Mouse (Mus musculus): ENCODE measurements around the gene Klrb1b. TPM values are rescaled to one million over a fixed set of nuclear protein-coding genes. Genes with fewer than 3 reads are reported as not detected.

The Klrb1b gene
- not detected for total RNA-seq (2023)

DNA sequence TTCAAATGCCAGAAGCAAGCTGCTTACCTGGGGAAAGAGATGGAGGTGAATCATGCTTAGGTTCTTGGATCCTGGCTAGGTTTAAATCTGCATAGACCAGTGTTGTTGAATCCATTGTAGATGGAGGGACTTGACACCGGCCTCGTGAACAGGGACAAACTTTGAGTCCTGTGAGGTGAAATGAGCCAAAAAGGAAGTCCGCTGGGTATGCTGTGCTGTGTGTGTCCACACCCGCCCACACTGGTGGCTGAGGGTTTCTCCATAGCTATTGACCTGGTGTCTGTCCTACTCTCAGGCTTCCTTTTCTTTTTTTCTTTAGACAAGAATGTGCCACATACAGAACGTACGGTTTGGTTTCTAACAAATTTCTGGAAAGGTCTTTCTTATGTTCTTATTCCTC lies at the start of gene Klrb1b, which contains the start of gene Gm44511:
Gene Klrb1b (minus strand): TSS at position 200 of the 400 bp plus-strand sequence.
Gene Gm44511 (minus strand): TSS at position 184 of the 400 bp plus-strand sequence.

DNA sequence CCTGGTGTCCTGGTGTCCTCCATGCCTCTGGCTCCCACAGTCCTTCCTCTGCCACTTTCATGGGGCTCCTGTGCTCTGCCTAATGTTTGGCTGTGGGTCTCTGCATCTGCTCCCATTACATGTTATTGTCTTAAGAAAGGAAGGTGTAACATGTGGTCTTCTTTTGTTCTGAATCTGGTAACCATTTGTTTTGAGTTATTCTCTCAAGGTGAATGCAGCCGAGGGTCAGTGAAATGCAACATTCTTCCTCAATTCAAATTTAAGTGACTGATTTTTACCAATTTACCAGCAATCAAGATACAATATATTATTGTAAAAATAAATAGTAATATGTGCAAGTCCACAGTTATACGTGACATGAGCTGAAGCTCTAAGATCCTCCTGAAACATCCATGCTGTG lies 37.0 kb downstream of the Klrb1b start, which contains the start of gene Klrb1c:
Gene Klrb1c (minus strand): TSS at position 101 of the 400 bp plus-strand sequence.

Other genes starting within 250 kb of the Klrb1b start
- not detected for gene A2ml1, start 244.7 kb downstream of the Klrb1b start, total RNA-seq (2023)
- gene Klrb1a, start 202.8 kb downstream of the Klrb1b start, total RNA-seq (2023), result not detected
- not detected for gene Clec2h, start 163.9 kb downstream of the Klrb1b start, total RNA-seq (2023)
- not detected for gene Klrb1, start 103.3 kb downstream of the Klrb1b start, total RNA-seq (2023)
- under 1 TPM in 1 of 2 experiments, not detected in 1; 0.20 TPM for gene Klrb1c, start 37.1 kb downstream of the Klrb1b start, total RNA-seq (2023)
- gene Gm44511, start within 50 bp of the Klrb1b start, total RNA-seq (2023), result not detected
- 10 to 100 TPM in 1 of 2 experiments, 1 to 10 TPM in 1; 8.9 to 15.8 TPM for gene Clec2i, start 61.3 kb upstream of the Klrb1b start, total RNA-seq (2023)
- 10 to 100 TPM; 42.2 to 54.5 TPM for gene BC035044, start 64.8 kb upstream of the Klrb1b start, total RNA-seq (2023)
- gene Clec2g, start 108.0 kb upstream of the Klrb1b start, total RNA-seq (2023), result 1 to 10 TPM; 4.0 to 4.6 TPM
- 10 to 100 TPM; 16.6 to 17.5 TPM for gene Klrb1f, start 219.6 kb upstream of the Klrb1b start, total RNA-seq (2023)

All from neutrophil, adult 83 days (primary cell).